Mouse (Mus musculus): ENCODE data around the gene Wasf3. TPM values are rescaled to one million over a fixed set of nuclear protein-coding genes. Genes with fewer than 3 reads are reported as not detected.
A peak's percentile ranks its signal among the peaks of the same experiment; 100 is the strongest.
"Not testable (repeated sequence)": the region's sequence is repeated elsewhere in the genome, so short reads cannot be mapped to it uniquely, and the experiment has no call there.

Gene Wasf3
- polyA plus RNA-seq, 1 experiment from 2014 or later = 0.50 TPM

DNA sequence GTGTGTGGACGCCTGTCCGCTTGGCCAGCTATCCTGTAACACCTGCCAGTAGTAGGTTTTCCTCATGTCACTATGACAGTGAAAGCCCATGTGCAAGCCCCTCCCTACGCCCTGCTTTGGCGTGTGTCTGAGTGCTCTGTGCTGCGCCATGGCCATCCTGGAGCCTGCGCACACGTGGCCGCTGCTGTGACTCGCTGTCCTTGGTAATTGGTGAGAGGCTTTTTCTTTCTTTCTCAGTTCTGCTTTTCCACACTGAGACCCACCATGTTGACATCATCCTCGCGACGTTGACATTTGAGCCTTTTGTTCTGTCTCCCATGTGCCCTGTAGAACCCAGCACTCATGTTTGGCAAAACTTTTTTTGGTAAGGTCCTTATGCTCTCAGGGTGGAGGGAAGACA, 87.0 kb downstream of the Wasf3 start:
- no peak overlapping the region for H3K4me2 ChIP-seq (replicated peaks; ENCODE audit: low read depth)
- no peak overlapping the region for H3K4me3 ChIP-seq (ENCODE audit: low read depth, low read length)
- H3K9ac ChIP-seq (ENCODE audit: low read length) = no peak overlapping the region
- DNase-seq (ENCODE audit: low spot score) (no peak), ATAC-seq (ENCODE audit: low FRiP score, low TSS enrichment) (no peak)
- no peaks in the 10 kb centered on the region for H3K27me3 ChIP-seq (ENCODE audit: control insufficient read depth, insufficient read depth, low read length)
- H3K9me3 ChIP-seq (ENCODE audit: control insufficient read depth, low read length) = no peaks in the 10 kb centered on the region
- no peak for TF ChIP-seq CTCF (IDR thresholded peaks at IDR 0.05; ENCODE audit: low read depth)
- no peak for TF ChIP-seq EP300 (optimal IDR thresholded peaks at IDR 0.05)
- no peaks in the 10 kb centered on the region for H3K36me3 ChIP-seq (ENCODE audit: control insufficient read depth, insufficient read depth, low read length)
- H3K4me1 ChIP-seq (replicated peaks; ENCODE audit: control insufficient read depth, insufficient read depth) = no peaks in the 10 kb centered on the region
- no peak overlapping the region for H3K27ac ChIP-seq (replicated peaks)
- WGBS = 91% methylated on average over 12 of the region's 12 CpGs

DNA sequence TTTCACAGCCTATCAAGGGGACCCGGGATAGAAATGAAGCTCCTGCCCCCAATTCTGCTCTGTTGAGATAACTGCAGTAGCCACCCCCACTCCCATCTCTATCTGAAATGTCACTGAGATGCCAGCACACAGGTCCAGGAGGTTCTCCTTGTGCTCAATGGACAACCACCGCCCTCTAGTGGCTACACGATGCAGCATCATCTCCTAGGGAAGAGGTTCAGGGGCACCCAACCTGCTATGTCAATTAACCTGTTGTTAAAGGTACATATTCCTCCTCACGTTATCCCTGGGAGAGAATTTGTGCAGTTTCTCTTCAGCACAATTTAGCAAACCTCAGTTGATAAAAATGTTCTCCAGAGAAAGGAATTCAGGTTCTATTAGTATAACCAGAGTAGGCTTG, 94.8 kb downstream of the Wasf3 start:
- H3K9ac ChIP-seq (ENCODE audit: low read length); H3K36me3 ChIP-seq (ENCODE audit: control insufficient read depth, insufficient read depth, low read length); H3K4me3 ChIP-seq (ENCODE audit: low read depth, low read length); H3K4me2 ChIP-seq (replicated peaks; ENCODE audit: low read depth); ATAC-seq (ENCODE audit: low FRiP score, low TSS enrichment); DNase-seq (ENCODE audit: low spot score); H3K9me3 ChIP-seq (ENCODE audit: control insufficient read depth, low read length); H3K27me3 ChIP-seq (ENCODE audit: control insufficient read depth, insufficient read depth, low read length); H3K4me1 ChIP-seq (replicated peaks; ENCODE audit: control insufficient read depth, insufficient read depth); H3K27ac ChIP-seq (replicated peaks): not testable (repeated sequence)
- peak; percentile 71 for TF ChIP-seq CTCF (IDR thresholded peaks at IDR 0.05; ENCODE audit: low read depth)
- 9% methylated on average over 4 of the region's 4 CpGs for WGBS

DNA sequence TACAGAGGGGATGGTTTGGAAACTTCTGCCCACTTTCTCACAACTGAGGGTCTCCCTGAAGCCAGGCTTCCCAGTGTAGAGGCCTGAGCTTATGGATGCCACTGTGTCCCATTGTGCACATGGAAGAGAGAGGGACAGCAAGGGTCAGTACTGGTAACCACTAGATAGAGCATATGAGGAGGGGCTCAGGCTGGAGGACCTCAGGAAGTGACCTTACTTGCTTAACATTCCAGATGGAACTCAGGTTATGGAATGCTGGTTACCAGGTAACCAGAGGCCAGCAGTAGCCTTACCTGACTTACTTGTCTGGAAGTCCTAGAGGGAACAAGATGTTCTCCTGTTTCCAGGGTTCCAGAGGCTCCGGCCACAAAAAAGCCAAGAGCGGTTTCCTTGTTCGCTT, 96.9 kb downstream of the Wasf3 start, which contains the start of gene Gm6408:
TSS of gene Gm6408 (plus strand) at position 301 of the 400 bp plus-strand sequence.
- WGBS = 86% methylated on average over 1 of the region's 3 CpGs
- ATAC-seq (ENCODE audit: low FRiP score, low TSS enrichment); H3K4me1 ChIP-seq (replicated peaks; ENCODE audit: control insufficient read depth, insufficient read depth): not testable (repeated sequence)

DNA sequence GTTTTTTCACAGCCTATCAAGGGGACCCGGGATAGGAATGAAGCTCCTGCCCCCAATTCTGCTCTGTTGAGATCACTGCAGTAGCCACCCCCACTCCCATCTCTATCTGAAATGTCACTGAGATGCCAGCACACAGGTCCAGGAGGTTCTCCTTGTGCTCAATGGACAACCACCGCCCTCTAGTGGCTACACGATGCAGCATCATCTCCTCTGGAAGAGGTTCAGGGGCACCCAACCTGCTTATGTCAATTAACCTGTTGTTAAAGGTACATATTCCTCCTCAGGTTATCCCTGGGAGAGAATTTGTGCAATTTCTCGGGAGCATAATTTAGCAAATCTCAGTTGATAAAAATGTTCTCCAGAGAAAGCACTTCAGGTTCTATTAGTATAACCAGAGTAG, 104.2 kb downstream of the Wasf3 start:
- not testable (repeated sequence) for H3K27ac ChIP-seq (replicated peaks); H3K27me3 ChIP-seq (ENCODE audit: control insufficient read depth, insufficient read depth, low read length); H3K4me1 ChIP-seq (replicated peaks; ENCODE audit: control insufficient read depth, insufficient read depth); H3K36me3 ChIP-seq (ENCODE audit: control insufficient read depth, insufficient read depth, low read length); H3K9me3 ChIP-seq (ENCODE audit: control insufficient read depth, low read length); H3K4me3 ChIP-seq (ENCODE audit: low read depth, low read length); DNase-seq (ENCODE audit: low spot score); H3K4me2 ChIP-seq (replicated peaks; ENCODE audit: low read depth); H3K9ac ChIP-seq (ENCODE audit: low read length); ATAC-seq (ENCODE audit: low FRiP score, low TSS enrichment)
- TF ChIP-seq CTCF (IDR thresholded peaks at IDR 0.05; ENCODE audit: low read depth) = peak; percentile 57
- 10% methylated on average over 3 of the region's 4 CpGs for WGBS

More for the DNA sequence above, 96.9 kb downstream of the Wasf3 start, which contains the start of gene Gm6408:
- not testable (repeated sequence) for H3K27ac ChIP-seq (replicated peaks); H3K36me3 ChIP-seq (ENCODE audit: control insufficient read depth, insufficient read depth, low read length); H3K9ac ChIP-seq (ENCODE audit: low read length); H3K27me3 ChIP-seq (ENCODE audit: control insufficient read depth, insufficient read depth, low read length); H3K4me2 ChIP-seq (replicated peaks; ENCODE audit: low read depth); H3K4me3 ChIP-seq (ENCODE audit: low read depth, low read length); H3K9me3 ChIP-seq (ENCODE audit: control insufficient read depth, low read length); DNase-seq (ENCODE audit: low spot score)

DNA sequence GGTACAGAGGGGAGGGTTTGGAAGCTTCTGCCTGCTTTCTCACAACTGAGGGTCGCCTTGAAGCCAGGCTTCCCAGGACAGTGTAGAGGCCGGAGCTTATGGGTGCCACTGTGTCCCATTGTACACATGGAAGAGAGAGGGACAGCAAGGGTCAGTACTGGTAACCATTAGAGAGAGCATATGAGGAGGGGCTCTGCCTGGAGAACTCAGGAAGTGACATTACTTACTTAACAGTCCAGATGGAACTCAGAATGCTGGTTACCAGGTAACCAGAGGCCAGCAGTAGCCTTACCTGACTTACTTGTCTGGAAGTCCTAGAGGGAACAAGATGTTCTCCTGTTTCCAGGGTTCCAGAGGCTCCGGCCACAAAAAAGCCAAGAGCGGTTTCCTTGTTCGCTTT, 106.3 kb downstream of the Wasf3 start, which contains the start of gene Gm6370:
TSS of gene Gm6370 (plus strand) at position 301 of the 400 bp plus-strand sequence.
- not testable (repeated sequence) for H3K9me3 ChIP-seq (ENCODE audit: control insufficient read depth, low read length); H3K4me1 ChIP-seq (replicated peaks; ENCODE audit: control insufficient read depth, insufficient read depth); H3K4me3 ChIP-seq (ENCODE audit: low read depth, low read length); H3K36me3 ChIP-seq (ENCODE audit: control insufficient read depth, insufficient read depth, low read length); H3K27me3 ChIP-seq (ENCODE audit: control insufficient read depth, insufficient read depth, low read length); H3K27ac ChIP-seq (replicated peaks); H3K4me2 ChIP-seq (replicated peaks; ENCODE audit: low read depth); H3K9ac ChIP-seq (ENCODE audit: low read length); ATAC-seq (ENCODE audit: low FRiP score, low TSS enrichment); DNase-seq (ENCODE audit: low spot score)
- WGBS = no CpG with 5 or more reads among the region's 5 CpGs

DNA sequence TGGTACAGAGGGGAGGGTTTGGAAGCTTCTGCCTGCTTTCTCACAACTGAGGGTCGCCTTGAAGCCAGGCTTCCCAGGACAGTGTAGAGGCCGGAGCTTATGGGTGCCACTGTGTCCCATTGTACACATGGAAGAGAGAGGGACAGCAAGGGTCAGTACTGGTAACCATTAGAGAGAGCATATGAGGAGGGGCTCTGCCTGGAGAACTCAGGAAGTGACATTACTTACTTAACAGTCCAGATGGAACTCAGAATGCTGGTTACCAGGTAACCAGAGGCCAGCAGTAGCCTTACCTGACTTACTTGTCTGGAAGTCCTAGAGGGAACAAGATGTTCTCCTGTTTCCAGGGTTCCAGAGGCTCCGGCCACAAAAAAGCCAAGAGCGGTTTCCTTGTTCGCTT, 117.3 kb downstream of the Wasf3 start, which contains the start of gene 4930449I24Rik:
TSS of gene 4930449I24Rik (plus strand) at position 301 of the 400 bp plus-strand sequence.
- not testable (repeated sequence) for H3K4me3 ChIP-seq (ENCODE audit: low read depth, low read length); H3K36me3 ChIP-seq (ENCODE audit: control insufficient read depth, insufficient read depth, low read length); ATAC-seq (ENCODE audit: low FRiP score, low TSS enrichment); DNase-seq (ENCODE audit: low spot score); H3K4me2 ChIP-seq (replicated peaks; ENCODE audit: low read depth); H3K27me3 ChIP-seq (ENCODE audit: control insufficient read depth, insufficient read depth, low read length); H3K27ac ChIP-seq (replicated peaks); H3K9me3 ChIP-seq (ENCODE audit: control insufficient read depth, low read length); H3K4me1 ChIP-seq (replicated peaks; ENCODE audit: control insufficient read depth, insufficient read depth); H3K9ac ChIP-seq (ENCODE audit: low read length)
- no CpG with 5 or more reads among the region's 5 CpGs for WGBS

DNA sequence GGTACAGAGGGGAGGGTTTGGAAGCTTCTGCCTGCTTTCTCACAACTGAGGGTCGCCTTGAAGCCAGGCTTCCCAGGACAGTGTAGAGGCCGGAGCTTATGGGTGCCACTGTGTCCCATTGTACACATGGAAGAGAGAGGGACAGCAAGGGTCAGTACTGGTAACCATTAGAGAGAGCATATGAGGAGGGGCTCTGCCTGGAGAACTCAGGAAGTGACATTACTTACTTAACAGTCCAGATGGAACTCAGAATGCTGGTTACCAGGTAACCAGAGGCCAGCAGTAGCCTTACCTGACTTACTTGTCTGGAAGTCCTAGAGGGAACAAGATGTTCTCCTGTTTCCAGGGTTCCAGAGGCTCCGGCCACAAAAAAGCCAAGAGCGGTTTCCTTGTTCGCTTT, 129.0 kb downstream of the Wasf3 start, which contains the start of gene Gm3402:
TSS of gene Gm3402 (plus strand) at position 301 of the 400 bp plus-strand sequence.
- H3K36me3 ChIP-seq (ENCODE audit: control insufficient read depth, insufficient read depth, low read length); H3K4me3 ChIP-seq (ENCODE audit: low read depth, low read length); H3K9me3 ChIP-seq (ENCODE audit: control insufficient read depth, low read length); H3K4me1 ChIP-seq (replicated peaks; ENCODE audit: control insufficient read depth, insufficient read depth); H3K27me3 ChIP-seq (ENCODE audit: control insufficient read depth, insufficient read depth, low read length); ATAC-seq (ENCODE audit: low FRiP score, low TSS enrichment); H3K9ac ChIP-seq (ENCODE audit: low read length); H3K4me2 ChIP-seq (replicated peaks; ENCODE audit: low read depth); DNase-seq (ENCODE audit: low spot score); H3K27ac ChIP-seq (replicated peaks): not testable (repeated sequence)
- WGBS = no CpG with 5 or more reads among the region's 5 CpGs

Other genes with a start within 250 kb of the Wasf3 start
- gene Gm5565, start 224.4 kb upstream of the Wasf3 start, polyA plus RNA-seq (2015; fragmentation: Nextera tagmentation; extraction: Ambion mirVana) = not detected in 2 replicates
- not detected in 2 replicates for gene Gm6309, start 214.3 kb upstream of the Wasf3 start, polyA plus RNA-seq (2015; fragmentation: Nextera tagmentation; extraction: Ambion mirVana)
- gene 1700001J03Rik, start 199.7 kb upstream of the Wasf3 start, polyA plus RNA-seq (2015; fragmentation: Nextera tagmentation; extraction: Ambion mirVana) = not detected in 2 replicates
- gene Rnf6, start 163.4 kb upstream of the Wasf3 start, polyA plus RNA-seq (2015; fragmentation: Nextera tagmentation; extraction: Ambion mirVana) = 35.9 and 38.3 TPM in 2 replicates
- gene Cdk8, start 153.8 kb upstream of the Wasf3 start, polyA plus RNA-seq (2015; fragmentation: Nextera tagmentation; extraction: Ambion mirVana) = 12.2 and 12.6 TPM in 2 replicates
- not detected in 2 replicates for gene Gm6408, start 97.0 kb downstream of the Wasf3 start, polyA plus RNA-seq (2015; fragmentation: Nextera tagmentation; extraction: Ambion mirVana)
- not detected in 2 replicates for gene Gm6370, start 106.4 kb downstream of the Wasf3 start, polyA plus RNA-seq (2015; fragmentation: Nextera tagmentation; extraction: Ambion mirVana)
- gene 4930449I24Rik, start 117.4 kb downstream of the Wasf3 start, polyA plus RNA-seq (2015; fragmentation: Nextera tagmentation; extraction: Ambion mirVana) = not detected in 2 replicates
- not detected in 2 replicates for gene Gm3402, start 129.1 kb downstream of the Wasf3 start, polyA plus RNA-seq (2015; fragmentation: Nextera tagmentation; extraction: Ambion mirVana)
- gene Gm3404, start 140.8 kb downstream of the Wasf3 start, polyA plus RNA-seq (2015; fragmentation: Nextera tagmentation; extraction: Ambion mirVana) = not detected in 2 replicates
- not detected in 2 replicates for gene Gm3409, start 152.7 kb downstream of the Wasf3 start, polyA plus RNA-seq (2015; fragmentation: Nextera tagmentation; extraction: Ambion mirVana)
- not detected in 2 replicates for gene Gm3415, start 171.2 kb downstream of the Wasf3 start, polyA plus RNA-seq (2015; fragmentation: Nextera tagmentation; extraction: Ambion mirVana)
- 0.05 and 0.12 TPM in 2 replicates for gene Gpr12, start 200.3 kb downstream of the Wasf3 start, polyA plus RNA-seq (2015; fragmentation: Nextera tagmentation; extraction: Ambion mirVana)

Data from stomach, postnatal 0 days (tissue).